Mouse (Mus musculus): ENCODE data around the gene Vsig10. TPM values are rescaled to one million over a fixed set of nuclear protein-coding genes. Genes with fewer than 3 reads are reported as not detected.
"Not testable (repeated sequence)": the region's sequence is repeated elsewhere in the genome, so short reads cannot be mapped to it uniquely, and the experiment has no call there.

Vsig10 gene
- polyA plus RNA-seq, 1 experiment from 2014 or later, result 2.2 TPM

DNA sequence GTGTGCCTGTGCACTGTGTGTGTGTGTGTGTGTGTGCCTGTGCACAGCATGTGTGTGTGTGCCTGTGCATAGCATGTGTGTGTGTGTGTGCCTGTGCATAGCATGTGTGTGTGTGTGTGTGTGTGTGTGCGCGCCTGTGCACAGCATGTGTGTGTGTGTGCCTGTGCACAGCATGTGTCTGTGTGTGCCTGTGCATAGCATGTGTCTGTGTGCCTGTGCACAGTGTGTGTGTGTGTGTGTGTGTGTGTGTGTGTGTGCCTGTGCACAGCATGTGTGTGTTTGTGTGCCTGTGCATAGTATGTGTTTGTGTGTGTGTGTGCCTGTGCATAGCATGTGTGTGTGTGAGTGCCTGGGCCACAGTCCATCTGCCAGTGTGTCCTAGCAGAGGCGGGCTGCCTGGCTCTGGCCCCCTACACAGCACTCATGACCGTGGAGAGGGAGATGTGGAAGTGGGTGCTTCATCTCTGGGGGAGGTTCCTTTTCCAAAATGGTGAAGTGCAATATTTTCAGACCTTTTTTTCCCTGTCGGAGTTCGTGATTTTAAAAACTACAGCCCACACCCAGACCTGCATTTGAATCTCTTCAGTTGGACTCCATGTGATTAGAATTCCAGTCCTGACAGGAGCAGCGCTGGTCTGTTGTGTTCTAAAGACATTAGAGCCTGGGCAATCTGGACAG, 55.6 kb downstream of the Vsig10 start:
- Histone ChIP-seq H3K36me3 (ENCODE audit: control insufficient read depth, insufficient read depth, low read length) (peaks cover 28% of the 10 kb centered on the region), H3K9ac (ENCODE audit: low read depth, low read length) (no peak overlapping the region), H3K27ac (ENCODE audit: low read depth, low read length) (no peak overlapping the region), H3K4me1 (replicated peaks; ENCODE audit: control insufficient read depth, insufficient read depth, low read length) (no peaks in the 10 kb centered on the region), H3K27me3 (replicated peaks; ENCODE audit: control insufficient read depth, insufficient read depth, low read length) (no peaks in the 10 kb centered on the region), H3K9me3 (ENCODE audit: control insufficient read depth, low read length) (no peaks in the 10 kb centered on the region), H3K4me3 (ENCODE audit: low read depth, low read length) (no peak overlapping the region), H3K4me2 (no peak overlapping the region)
- no peak for ATAC-seq (replicated peaks; ENCODE audit: low FRiP score)
- DNase-seq (ENCODE audit: low spot score), result no peak
- WGBS, result 84% methylated on average over 7 of the region's 7 CpGs

DNA sequence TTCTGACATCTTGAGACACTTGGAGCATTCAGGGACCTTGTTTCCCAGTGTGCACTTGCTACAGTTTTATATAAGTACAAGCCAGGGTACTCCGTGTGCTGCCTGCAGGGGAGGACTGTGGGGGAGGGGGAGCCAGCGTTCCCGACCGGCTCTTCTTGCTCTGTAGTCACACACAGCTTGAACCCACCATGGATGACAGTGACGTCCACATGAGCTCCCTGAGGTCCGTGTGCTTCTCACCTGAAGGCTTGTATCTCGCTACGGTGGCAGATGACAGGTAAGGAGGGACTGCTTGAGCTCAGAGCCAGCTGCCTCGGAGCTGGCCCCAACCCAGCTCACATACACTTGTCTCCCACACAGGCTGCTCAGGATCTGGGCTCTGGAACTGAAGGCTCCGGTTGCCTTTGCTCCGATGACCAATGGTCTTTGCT, 57.5 kb downstream of the Vsig10 start:
- Histone ChIP-seq H3K9me3 (ENCODE audit: control insufficient read depth, low read length) (no peaks in the 10 kb centered on the region), H3K4me2 (no peak overlapping the region), H3K4me3 (ENCODE audit: low read depth, low read length) (no peak overlapping the region), H3K27me3 (replicated peaks; ENCODE audit: control insufficient read depth, insufficient read depth, low read length) (no peaks in the 10 kb centered on the region), H3K4me1 (replicated peaks; ENCODE audit: control insufficient read depth, insufficient read depth, low read length) (no peaks in the 10 kb centered on the region), H3K27ac (ENCODE audit: low read depth, low read length) (no peak overlapping the region), H3K9ac (ENCODE audit: low read depth, low read length) (no peak overlapping the region), H3K36me3 (ENCODE audit: control insufficient read depth, insufficient read depth, low read length) (peaks cover 20% of the 10 kb centered on the region)
- no peak for ATAC-seq (replicated peaks; ENCODE audit: low FRiP score)
- DNase-seq (ENCODE audit: low spot score), result no peak
- 85% methylated on average over 11 of the region's 11 CpGs for WGBS

DNA sequence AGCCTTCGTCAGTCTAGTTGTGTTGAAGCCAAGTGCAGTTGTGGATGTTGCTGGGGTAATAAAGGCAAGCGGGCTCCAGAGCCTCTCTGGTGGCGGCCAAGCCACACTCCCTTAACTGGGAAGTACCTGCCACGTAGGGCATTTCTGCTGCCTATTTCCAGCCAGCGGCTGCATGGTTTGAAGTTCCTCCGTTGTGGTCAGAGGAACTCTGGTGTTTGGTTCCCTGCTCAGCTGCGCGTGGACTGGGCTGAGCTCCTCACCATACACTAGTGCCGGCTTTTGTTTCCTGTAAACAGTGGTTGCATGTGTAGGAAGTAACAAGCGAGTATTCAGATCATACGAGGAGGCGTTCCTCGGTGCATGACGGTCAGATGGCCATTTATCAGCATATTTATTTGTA, 58.8 kb downstream of the Vsig10 start:
- ATAC-seq (replicated peaks; ENCODE audit: low FRiP score); H3K4me1 ChIP-seq (replicated peaks; ENCODE audit: control insufficient read depth, insufficient read depth, low read length); H3K27me3 ChIP-seq (replicated peaks; ENCODE audit: control insufficient read depth, insufficient read depth, low read length); H3K4me2 ChIP-seq; H3K9me3 ChIP-seq (ENCODE audit: control insufficient read depth, low read length); H3K4me3 ChIP-seq (ENCODE audit: low read depth, low read length); H3K27ac ChIP-seq (ENCODE audit: low read depth, low read length); H3K9ac ChIP-seq (ENCODE audit: low read depth, low read length); DNase-seq (ENCODE audit: low spot score): not testable (repeated sequence)
- H3K36me3 ChIP-seq (ENCODE audit: control insufficient read depth, insufficient read depth, low read length), result peaks cover 28% of the 10 kb centered on the region
- WGBS, result 77% methylated on average over 14 of the region's 14 CpGs

DNA sequence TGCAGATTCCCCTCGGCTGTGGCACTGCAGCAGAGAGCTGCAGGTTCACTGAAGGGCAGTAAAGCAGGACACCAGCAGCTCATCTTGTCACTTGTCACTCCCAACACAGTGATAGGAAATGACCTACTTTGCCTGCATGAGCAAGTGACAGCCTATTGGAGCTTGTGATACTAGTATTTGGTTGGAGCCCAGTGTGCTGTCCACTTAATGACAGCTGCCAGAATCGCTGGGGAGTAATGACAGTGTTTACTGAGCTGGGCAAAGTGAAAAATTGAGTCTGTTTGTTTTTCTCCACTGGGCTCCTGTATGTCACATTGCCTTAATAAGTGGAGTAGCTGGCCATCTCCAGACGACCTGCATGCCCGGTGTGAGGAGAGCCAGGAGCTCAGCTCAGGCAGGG, 61.3 kb downstream of the Vsig10 start:
- Histone ChIP-seq H3K27me3 (replicated peaks; ENCODE audit: control insufficient read depth, insufficient read depth, low read length) (no peaks in the 10 kb centered on the region), H3K9me3 (ENCODE audit: control insufficient read depth, low read length) (no peaks in the 10 kb centered on the region), H3K36me3 (ENCODE audit: control insufficient read depth, insufficient read depth, low read length) (peaks cover 40% of the 10 kb centered on the region), H3K9ac (ENCODE audit: low read depth, low read length) (no peak overlapping the region), H3K4me2 (no peak overlapping the region), H3K27ac (ENCODE audit: low read depth, low read length) (no peak overlapping the region), H3K4me3 (ENCODE audit: low read depth, low read length) (no peak overlapping the region), H3K4me1 (replicated peaks; ENCODE audit: control insufficient read depth, insufficient read depth, low read length) (no peaks in the 10 kb centered on the region)
- DNase-seq (ENCODE audit: low spot score) (no peak), ATAC-seq (replicated peaks; ENCODE audit: low FRiP score) (no peak)
- 81% methylated on average over 4 of the region's 4 CpGs for WGBS

DNA sequence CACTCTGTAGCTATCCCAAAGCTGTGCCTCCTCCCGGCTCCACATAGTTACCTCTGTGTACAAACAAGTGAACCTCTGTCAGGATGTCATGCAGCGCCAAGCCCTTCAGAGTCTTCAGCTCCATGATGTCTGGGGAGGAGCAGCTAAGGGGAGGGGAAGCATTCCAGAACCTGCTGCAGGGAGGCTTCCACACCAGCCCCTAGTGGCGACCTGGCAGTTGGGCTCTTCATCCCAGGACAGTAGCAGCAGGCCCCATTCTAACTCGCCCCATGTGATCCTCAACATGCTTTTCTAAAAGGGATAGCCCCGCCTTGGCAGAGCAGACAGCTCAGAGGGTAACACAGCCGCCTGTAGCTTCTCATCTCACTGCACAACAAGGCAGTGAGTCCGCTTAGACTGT, 62.9 kb downstream of the Vsig10 start:
- Histone ChIP-seq H3K9ac (ENCODE audit: low read depth, low read length) (no peak overlapping the region), H3K4me2 (no peak overlapping the region), H3K27me3 (replicated peaks; ENCODE audit: control insufficient read depth, insufficient read depth, low read length) (no peaks in the 10 kb centered on the region), H3K36me3 (ENCODE audit: control insufficient read depth, insufficient read depth, low read length) (peaks cover 41% of the 10 kb centered on the region), H3K4me1 (replicated peaks; ENCODE audit: control insufficient read depth, insufficient read depth, low read length) (peaks cover 3% of the 10 kb centered on the region; the same call in 1 of the 2 replicates), H3K4me3 (ENCODE audit: low read depth, low read length) (no peak overlapping the region), H3K27ac (ENCODE audit: low read depth, low read length) (no peak overlapping the region), H3K9me3 (ENCODE audit: control insufficient read depth, low read length) (no peaks in the 10 kb centered on the region)
- no peak for ATAC-seq (replicated peaks; ENCODE audit: low FRiP score)
- no peak for DNase-seq (ENCODE audit: low spot score)
- WGBS, result 85% methylated on average over 7 of the region's 7 CpGs

DNA sequence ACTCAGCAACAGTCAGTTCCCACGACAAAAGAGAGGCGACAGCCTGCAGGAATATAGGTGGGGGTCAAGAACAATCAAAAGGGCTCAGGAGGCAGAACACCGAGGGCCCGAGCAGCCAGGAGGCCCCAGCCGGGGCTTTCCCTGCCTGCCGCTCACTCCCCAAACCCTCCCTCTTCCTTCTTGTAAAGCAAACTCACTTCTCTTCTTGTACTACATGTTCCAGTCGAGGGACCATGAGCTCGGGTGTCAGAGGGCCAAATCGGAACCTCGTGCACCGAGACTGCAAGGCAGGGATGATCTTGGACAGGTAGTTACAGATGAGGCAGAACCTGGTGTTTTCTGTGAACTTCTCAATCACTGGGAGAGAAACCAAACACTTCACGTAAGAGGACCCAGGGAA, 64.3 kb downstream of the Vsig10 start:
- ATAC-seq (replicated peaks; ENCODE audit: low FRiP score) (no peak), DNase-seq (ENCODE audit: low spot score) (no peak)
- Histone ChIP-seq H3K9ac (ENCODE audit: low read depth, low read length) (no peak overlapping the region), H3K9me3 (ENCODE audit: control insufficient read depth, low read length) (no peaks in the 10 kb centered on the region), H3K4me1 (replicated peaks; ENCODE audit: control insufficient read depth, insufficient read depth, low read length) (peaks cover 10% of the 10 kb centered on the region; the same call in 1 of the 2 replicates), H3K4me3 (ENCODE audit: low read depth, low read length) (no peak overlapping the region), H3K36me3 (ENCODE audit: control insufficient read depth, insufficient read depth, low read length) (peaks cover 38% of the 10 kb centered on the region), H3K4me2 (no peak overlapping the region), H3K27me3 (replicated peaks; ENCODE audit: control insufficient read depth, insufficient read depth, low read length) (no peaks in the 10 kb centered on the region), H3K27ac (ENCODE audit: low read depth, low read length) (no peak overlapping the region)
- 87% methylated on average over 12 of the region's 12 CpGs for WGBS

DNA sequence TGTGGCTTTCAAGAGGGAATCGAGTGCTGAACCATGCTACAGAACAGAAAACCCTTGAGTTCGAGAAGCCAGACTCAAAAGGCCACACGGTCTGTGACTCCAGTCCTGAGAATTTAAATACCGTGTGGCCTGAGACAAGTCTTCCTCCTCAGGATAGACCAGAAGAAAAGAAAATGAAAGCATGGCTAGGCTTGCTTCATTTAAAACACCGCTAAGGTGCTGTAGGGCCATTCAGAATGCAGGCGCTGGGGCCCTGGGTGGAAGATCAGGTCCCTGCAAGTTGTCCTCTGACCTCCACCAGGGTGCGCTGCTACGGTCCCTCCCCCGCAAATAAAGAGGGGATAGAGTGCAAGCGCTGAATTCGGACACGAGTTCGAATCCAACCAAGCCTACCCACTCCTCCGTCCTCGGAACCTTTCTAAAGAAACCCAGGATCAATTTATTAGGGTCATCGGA, 69.4 kb downstream of the Vsig10 start:
- Histone ChIP-seq H3K9me3 (ENCODE audit: control insufficient read depth, low read length) (peaks cover 9% of the 10 kb centered on the region), H3K9ac (ENCODE audit: low read depth, low read length) (peak overlapping the region; percentile 87), H3K4me1 (replicated peaks; ENCODE audit: control insufficient read depth, insufficient read depth, low read length) (peaks cover 10% of the 10 kb centered on the region; the same call in 1 of the 2 replicates), H3K4me3 (ENCODE audit: low read depth, low read length) (peak overlapping the region; percentile 74), H3K36me3 (ENCODE audit: control insufficient read depth, insufficient read depth, low read length) (peaks cover 14% of the 10 kb centered on the region; the same call in 1 of the 2 replicates), H3K27me3 (replicated peaks; ENCODE audit: control insufficient read depth, insufficient read depth, low read length) (no peaks in the 10 kb centered on the region), H3K4me2 (peak overlapping the region; percentile 63), H3K27ac (ENCODE audit: low read depth, low read length) (peak overlapping the region; percentile 59)
- WGBS, result 10% methylated on average over 16 of the region's 16 CpGs
- ATAC-seq (replicated peaks; ENCODE audit: low FRiP score), result peak; percentile 72
- peak; percentile 73 for DNase-seq (ENCODE audit: low spot score)

DNA sequence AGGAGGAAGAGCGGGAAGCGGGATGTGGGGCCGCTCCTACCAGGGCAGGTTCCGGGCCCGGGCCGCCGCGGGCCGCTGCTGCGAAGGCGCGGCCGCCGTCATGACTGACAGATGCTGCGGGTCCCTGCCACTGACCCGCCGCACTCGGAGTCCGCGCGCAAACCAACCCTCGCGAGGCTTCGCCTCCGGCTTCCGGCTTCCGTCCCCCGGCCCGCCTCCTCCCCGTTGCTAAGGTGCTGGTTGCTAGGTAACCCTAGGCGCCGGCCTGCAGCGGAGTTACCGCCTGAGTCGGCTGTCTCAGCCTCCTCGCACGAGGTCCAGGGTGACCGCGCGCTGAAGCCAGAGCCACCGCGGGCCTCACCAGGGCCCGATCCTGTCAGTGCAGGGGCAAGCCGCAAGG, 70.0 kb downstream of the Vsig10 start, which contains the start of gene Rfc5:
Rfc5 (minus strand) TSS at position 171 of the 400 bp plus-strand sequence.
- peak within 1 kb of the TSS; percentile 74 for H3K4me3 ChIP-seq (ENCODE audit: low read depth, low read length)
- H3K27ac ChIP-seq (ENCODE audit: low read depth, low read length), result peak within 1 kb of the TSS; percentile 59
- peaks cover 10% of the 10 kb centered on the region; the same call in 1 of the 2 replicates for H3K4me1 ChIP-seq (replicated peaks; ENCODE audit: control insufficient read depth, insufficient read depth, low read length)
- WGBS, result under 1% methylated on average over 43 of the region's 44 CpGs
- peak within 1 kb of the TSS; percentile 87 for H3K9ac ChIP-seq (ENCODE audit: low read depth, low read length)
- ATAC-seq (replicated peaks; ENCODE audit: low FRiP score) (peak; percentile 94), DNase-seq (ENCODE audit: low spot score) (peak; percentile 95)
- H3K27me3 ChIP-seq (replicated peaks; ENCODE audit: control insufficient read depth, insufficient read depth, low read length), result no peaks in the 10 kb centered on the region
- H3K4me2 ChIP-seq, result peak within 1 kb of the TSS; percentile 63
- H3K9me3 ChIP-seq (ENCODE audit: control insufficient read depth, low read length), result peaks cover 9% of the 10 kb centered on the region
- peaks cover 10% of the 10 kb centered on the region; the same call in 1 of the 2 replicates for H3K36me3 ChIP-seq (ENCODE audit: control insufficient read depth, insufficient read depth, low read length)

DNA sequence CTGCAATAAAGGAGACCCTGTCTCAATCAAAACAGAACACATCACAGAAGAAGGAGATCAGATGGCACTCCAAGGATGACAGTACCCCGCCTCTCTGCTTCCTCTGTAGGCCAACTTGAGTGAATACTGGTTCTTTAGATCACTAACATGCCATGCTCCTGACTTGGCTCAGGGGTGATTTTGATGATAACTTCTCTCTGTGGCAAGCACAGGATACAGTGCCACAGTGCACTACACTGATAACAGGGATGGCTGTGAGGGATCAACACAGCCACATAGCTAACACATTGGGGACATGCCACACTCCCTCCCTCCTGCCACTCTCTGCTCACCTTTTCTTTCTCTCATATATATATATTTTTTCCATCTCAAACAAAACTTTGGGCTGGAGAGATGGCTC, 72.0 kb downstream of the Vsig10 start:
- no peak overlapping the region for H3K4me3 ChIP-seq (ENCODE audit: low read depth, low read length)
- H3K4me2 ChIP-seq, result no peak overlapping the region
- no peak for DNase-seq (ENCODE audit: low spot score)
- H3K27ac ChIP-seq (ENCODE audit: low read depth, low read length), result no peak overlapping the region
- 63% methylated on average over 1 of the region's 1 CpGs for WGBS
- peaks cover 9% of the 10 kb centered on the region for H3K9me3 ChIP-seq (ENCODE audit: control insufficient read depth, low read length)
- H3K4me1 ChIP-seq (replicated peaks; ENCODE audit: control insufficient read depth, insufficient read depth, low read length), result peaks cover 10% of the 10 kb centered on the region; the same call in 1 of the 2 replicates
- no peak overlapping the region for H3K9ac ChIP-seq (ENCODE audit: low read depth, low read length)
- no peaks in the 10 kb centered on the region for H3K27me3 ChIP-seq (replicated peaks; ENCODE audit: control insufficient read depth, insufficient read depth, low read length)
- ATAC-seq (replicated peaks; ENCODE audit: low FRiP score), result no peak
- 0 out of 2 replicates have a peak, but pooled peaks cover 5% of the 10 kb centered on the region for H3K36me3 ChIP-seq (ENCODE audit: control insufficient read depth, insufficient read depth, low read length)

Data from liver, embryonic 11.5 days (tissue).